Mouse (Mus musculus): Measurements from ENCODE around the gene Fndc3b.

GRCm38 (mm10) chr3:27625592-27625985 lies 85.5 kb downstream of the Fndc3b start:
- no peak for TF ChIP-seq IRF4 (IDR thresholded peaks at IDR 0.05; ENCODE audit: low read depth, low read length)
- TF ChIP-seq TCF12 (IDR thresholded peaks at IDR 0.05; ENCODE audit: low read depth, low read length): no peak
